Mouse (Mus musculus): Measurements from ENCODE around the gene Gm10553.
"Not testable (repeated sequence)": the region's sequence is repeated elsewhere in the genome, so short reads cannot be mapped to it uniquely, and the experiment has no call there.

GRCm38 (mm10) chr1:85099081-85099480 lies 883 bp upstream of the Gm10553 start:
- not testable (repeated sequence) for TF ChIP-seq CTCF, EP300 (IDR thresholded peaks at IDR 0.05; ENCODE audit: low read depth)

Data from heart, postnatal 0 days (tissue).